16 mouse cellular contexts compared by ENCODE assay signal in genomic region chr10:79783050-79783449, GRCm38 (mm10). TPM values are rescaled to one million over a fixed set of nuclear protein-coding genes. Genes with fewer than 3 reads are reported as not detected.
DNase-seq lines count a peak whose midpoint lies in the region; ATAC-seq and TF ChIP-seq lines count a peak whose summit lies in the region.
"Had no signal": no experiment of that assay in that cellular context is flagged by ENCODE, and none has a peak within 500 bp of the region (broad histone marks: within the 10 kb centered on the region; RNA-seq: fewer than 3 reads in every experiment).

No protein-coding gene starts in this region.

- no peak overlapping the region for H3K9ac ChIP-seq in hindbrain, postnatal 0 days (replicated peaks; ENCODE audit: low read length)
- no peak overlapping the region for H3K9ac ChIP-seq in hindbrain, embryonic 12.5 days
- no peak overlapping the region for H3K9ac ChIP-seq in liver, adult 2 months (ENCODE audit: low read depth, low read length)
- H3K9ac ChIP-seq: forebrain, embryonic 12.5 days; midbrain, embryonic 12.5 days had no signal

- TF ChIP-seq POLR2A in liver, adult 2 months (IDR thresholded peaks at IDR 0.05; ENCODE audit: extremely low read depth, insufficient read depth, low read length), result no peak

- no peak overlapping the region for H3K27ac ChIP-seq in hindbrain, postnatal 0 days
- H3K27ac ChIP-seq in hindbrain, embryonic 12.5 days, result no peak overlapping the region
- no peak overlapping the region for H3K27ac ChIP-seq in liver, adult 2 months (replicated peaks; ENCODE audit: insufficient read depth, low read depth, low read length)
- H3K27ac ChIP-seq: forebrain, embryonic 12.5 days; midbrain, embryonic 12.5 days had no signal

- no peak for DNase-seq in hindbrain, postnatal 0 days (ENCODE audit: low spot score)
- DNase-seq in liver, adult 2 months (ENCODE audit: extremely low read depth, low read depth, low spot score), result no peak
- DNase-seq in liver (no peak), ZHBTc4 (ENCODE audit: low read depth, low spot score) (peak; percentile 76)
- no peak for DNase-seq in urinary bladder, postnatal 10 days (ENCODE audit: low spot score)
- DNase-seq: adrenal gland, postnatal 14 days; cerebellum, postnatal 25 days; heart, postnatal 36 days had no signal

- peak; percentile 58 for TF ChIP-seq CTCF in hindbrain, postnatal 0 days (IDR thresholded peaks at IDR 0.05; ENCODE audit: low read depth)
- TF ChIP-seq CTCF in liver, adult 2 months (IDR thresholded peaks at IDR 0.05; ENCODE audit: low read depth, low read length), result peak; percentile 29; the same call in 1 of the 2 replicates
- peak; percentile 54 for TF ChIP-seq CTCF in E14TG2a.4 (conservative IDR thresholded peaks at IDR 0.05; ENCODE audit: low read length)

- no peaks in the 10 kb centered on the region for H3K79me2 ChIP-seq in liver, adult 2 months (ENCODE audit: control insufficient read depth, insufficient read depth, low read length)

- H3K9me3 ChIP-seq in hindbrain, postnatal 0 days (ENCODE audit: low read length), result no peaks in the 10 kb centered on the region
- no peaks in the 10 kb centered on the region for H3K9me3 ChIP-seq in hindbrain, embryonic 12.5 days (replicated peaks)
- no peaks in the 10 kb centered on the region for H3K9me3 ChIP-seq in E14TG2a.4 (ENCODE audit: low read length)
- H3K9me3 ChIP-seq: forebrain, embryonic 12.5 days; midbrain, embryonic 12.5 days had no signal

- no peaks in the 10 kb centered on the region for H3K27me3 ChIP-seq in hindbrain, postnatal 0 days (ENCODE audit: insufficient read depth, low read length)
- H3K27me3 ChIP-seq in hindbrain, embryonic 12.5 days, result peaks cover 60% of the 10 kb centered on the region
- no peaks in the 10 kb centered on the region for H3K27me3 ChIP-seq in liver, adult 2 months (ENCODE audit: control insufficient read depth, insufficient read depth, low read length)
- peaks cover 58% of the 10 kb centered on the region for H3K27me3 ChIP-seq in E14TG2a.4 (ENCODE audit: insufficient read depth, low read length)

- no peak overlapping the region for H3K4me2 ChIP-seq in hindbrain, postnatal 0 days (ENCODE audit: low read depth, low read length)
- H3K4me2 ChIP-seq in hindbrain, embryonic 12.5 days (replicated peaks), result no peak overlapping the region
- H3K4me2 ChIP-seq: forebrain, embryonic 12.5 days; midbrain, embryonic 12.5 days had no signal

- H3K4me1 ChIP-seq in hindbrain, postnatal 0 days (ENCODE audit: insufficient read depth, low read length), result peaks cover 4% of the 10 kb centered on the region; the same call in 1 of the 2 replicates
- peaks cover 21% of the 10 kb centered on the region for H3K4me1 ChIP-seq in hindbrain, embryonic 12.5 days
- H3K4me1 ChIP-seq in liver, adult 2 months (ENCODE audit: control insufficient read depth, insufficient read depth, low read length), result no peaks in the 10 kb centered on the region; the same call in 1 of the 2 replicates
- peaks cover 47% of the 10 kb centered on the region for H3K4me1 ChIP-seq in E14TG2a.4 (replicated peaks; ENCODE audit: low read depth, low read length)

- no peak overlapping the region for H3K4me3 ChIP-seq in hindbrain, postnatal 0 days (ENCODE audit: low read length)
- no peak overlapping the region for H3K4me3 ChIP-seq in hindbrain, embryonic 12.5 days
- no peak overlapping the region for H3K4me3 ChIP-seq in liver, adult 2 months (ENCODE audit: insufficient read depth, low read depth, low read length)
- H3K4me3 ChIP-seq in E14TG2a.4 (replicated peaks; ENCODE audit: low read length), result no peak overlapping the region
- H3K4me3 ChIP-seq: forebrain, embryonic 12.5 days; midbrain, embryonic 12.5 days had no signal

- no peaks in the 10 kb centered on the region for H3K36me3 ChIP-seq in hindbrain, postnatal 0 days (ENCODE audit: insufficient read depth, low read length)
- no peaks in the 10 kb centered on the region for H3K36me3 ChIP-seq in hindbrain, embryonic 12.5 days
- H3K36me3 ChIP-seq in liver, adult 2 months (ENCODE audit: control insufficient read depth, insufficient read depth, low read length), result no peaks in the 10 kb centered on the region
- H3K36me3 ChIP-seq in E14TG2a.4 (ENCODE audit: insufficient read depth, low read length), result no peaks in the 10 kb centered on the region
- H3K36me3 ChIP-seq: forebrain, embryonic 12.5 days; midbrain, embryonic 12.5 days had no signal

- no peak for ATAC-seq in hindbrain, postnatal 0 days
- no peak for ATAC-seq in hindbrain, embryonic 12.5 days (ENCODE audit: low FRiP score)
- ATAC-seq: CD4-positive, CD25-positive, alpha-beta regulatory T cell, adult 4 months; inflammation-experienced regulatory T-cells, adult 6 months had no signal

- 65% methylated on average over 7 of the region's 7 CpGs for WGBS in hindbrain, postnatal 0 days
- 69% methylated on average over 7 of the region's 7 CpGs for WGBS in hindbrain, embryonic 12.5 days
- WGBS in liver, adult 2 months, result 58% methylated on average over 7 of the region's 7 CpGs

RNA-seq across cellular contexts. Expression of gene Fstl3, which starts 6.0 kb away (rescaled TPM):
- 2.6 and 3.3 TPM in 2 replicates for total RNA-seq in hindbrain, postnatal 0 days (2014; rRNA removed)
- polyA plus RNA-seq in hindbrain, postnatal 0 days (2015; fragmentation: Nextera tagmentation; extraction: Ambion mirVana), result 3.1 and 3.2 TPM in 2 replicates
- 2.3 and 2.7 TPM in 2 replicates for polyA plus RNA-seq in hindbrain, embryonic 12.5 days (2016; fragmentation: Nextera tagmentation; extraction: Ambion mirVana)
- 0.09 and 0.27 TPM in 2 replicates for total RNA-seq in liver, adult 2 months (2014; rRNA removed)
- polyA plus RNA-seq in liver, adult 2 months (2012; rRNA removed), result 0.18 and 0.60 TPM in 2 replicates

RNA-seq across cellular contexts. Expression of gene Prss57, which starts 7.7 kb away (rescaled TPM):
- total RNA-seq in hindbrain, postnatal 0 days (2014; rRNA removed), result 0.54 and 1.8 TPM in 2 replicates
- polyA plus RNA-seq in hindbrain, postnatal 0 days (2015; fragmentation: Nextera tagmentation; extraction: Ambion mirVana), result 0.13 and 0.33 TPM in 2 replicates
- 0.23 and 0.30 TPM in 2 replicates for polyA plus RNA-seq in hindbrain, embryonic 12.5 days (2016; fragmentation: Nextera tagmentation; extraction: Ambion mirVana)
- not detected in 2 replicates for total RNA-seq in liver, adult 2 months (2014; rRNA removed)
- polyA plus RNA-seq in liver, adult 2 months (2012; rRNA removed), result not detected in 2 replicates
- total RNA-seq: adrenal gland, postnatal 14 days; gastrocnemius, adult 18-20 months; heart, postnatal 36 days had no signal
- polyA plus RNA-seq: CD4-positive, CD25-positive, alpha-beta regulatory T cell, adult 4 months; embryonic facial prominence, embryonic 14.5 days had no signal

RNA-seq across cellular contexts. Expression of gene Palm, which starts 10.3 kb away (rescaled TPM):
- 156 and 157 TPM in 2 replicates for total RNA-seq in hindbrain, postnatal 0 days (2014; rRNA removed)
- 221 and 242 TPM in 2 replicates for polyA plus RNA-seq in hindbrain, postnatal 0 days (2015; fragmentation: Nextera tagmentation; extraction: Ambion mirVana)
- polyA plus RNA-seq in hindbrain, embryonic 12.5 days (2016; fragmentation: Nextera tagmentation; extraction: Ambion mirVana), result 189 and 198 TPM in 2 replicates
- total RNA-seq in liver, adult 2 months (2014; rRNA removed), result 0.81 and 0.92 TPM in 2 replicates
- polyA plus RNA-seq in liver, adult 2 months (2012; rRNA removed), result 1.9 and 3.0 TPM in 2 replicates

RNA-seq across cellular contexts. Expression of gene Rnf126, which starts 16.3 kb away (rescaled TPM):
- 112 and 120 TPM in 2 replicates for total RNA-seq in hindbrain, postnatal 0 days (2014; rRNA removed)
- polyA plus RNA-seq in hindbrain, postnatal 0 days (2015; fragmentation: Nextera tagmentation; extraction: Ambion mirVana), result 108 and 119 TPM in 2 replicates
- polyA plus RNA-seq in hindbrain, embryonic 12.5 days (2016; fragmentation: Nextera tagmentation; extraction: Ambion mirVana), result 103 and 108 TPM in 2 replicates
- total RNA-seq in liver, adult 2 months (2014; rRNA removed), result 7.6 and 11.7 TPM in 2 replicates
- polyA plus RNA-seq in liver, adult 2 months (2012; rRNA removed), result 65.1 and 70.6 TPM in 2 replicates

RNA-seq across cellular contexts. Expression of gene Fgf22, which starts 28.2 kb away (rescaled TPM):
- total RNA-seq in hindbrain, postnatal 0 days (2014; rRNA removed), result 1.3 and 2.2 TPM in 2 replicates
- polyA plus RNA-seq in hindbrain, postnatal 0 days (2015; fragmentation: Nextera tagmentation; extraction: Ambion mirVana), result 3.8 and 5.1 TPM in 2 replicates
- 0.42 and 0.72 TPM in 2 replicates for polyA plus RNA-seq in hindbrain, embryonic 12.5 days (2016; fragmentation: Nextera tagmentation; extraction: Ambion mirVana)
- total RNA-seq in liver, adult 2 months (2014; rRNA removed), result not detected in 2 replicates
- polyA plus RNA-seq in liver, adult 2 months (2012; rRNA removed), result not detected in 2 replicates
- total RNA-seq: adrenal gland, postnatal 14 days; gastrocnemius, adult 18-20 months; heart, postnatal 36 days had no signal
- polyA plus RNA-seq: CD4-positive, CD25-positive, alpha-beta regulatory T cell, adult 4 months had no signal

Comparison
In these comparisons a context has a peak if more than half of its experiments do, and no peak if none do; other contexts are left out.
1. RNA of gene Palm, which starts 10.3 kb away (polyA plus RNA-seq): 221 to 242 TPM in hindbrain, postnatal 0 days and 189 to 198 TPM in hindbrain, embryonic 12.5 days; 1.9 to 3.0 TPM in liver, adult 2 months; every median in the first group is over 10 times any median in the second.
2. Peak in every context shown above with its lines, with median percentiles within 50 percentile points of each other: CTCF ChIP-seq.